Mouse (Mus musculus): ENCODE results near the gene Klk1b5.

DNA sequence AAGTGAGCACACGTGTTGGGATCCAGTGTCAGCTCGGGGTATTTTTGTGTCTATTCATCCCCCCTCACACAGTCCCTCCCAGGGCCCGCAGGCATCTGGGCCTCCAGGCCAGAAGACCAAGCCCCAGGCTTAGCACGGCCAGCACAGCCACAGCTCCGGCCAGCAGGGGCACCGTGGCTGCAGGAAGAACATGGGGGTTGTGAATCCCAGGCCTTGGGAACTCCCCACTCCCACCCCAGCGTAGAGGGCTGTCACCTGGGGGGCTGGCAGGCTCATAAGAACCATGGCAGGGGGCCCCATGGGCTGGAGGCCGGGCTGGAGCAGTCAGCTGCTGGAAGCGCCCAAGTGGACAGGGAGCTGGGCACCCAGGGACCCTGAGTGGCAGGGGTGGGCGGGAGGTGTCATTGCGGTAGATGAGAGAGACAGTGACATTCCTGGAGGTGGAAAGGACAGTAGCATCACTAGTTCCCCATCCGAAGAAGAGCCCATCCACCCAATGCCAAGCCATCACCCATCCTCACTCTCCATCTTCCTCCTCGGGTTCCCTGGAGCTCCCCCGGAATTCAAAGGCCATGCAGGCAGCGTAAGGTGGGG, 37.4 kb downstream of the Klk1b5 start:
- TF ChIP-seq CTCF (IDR thresholded peaks at IDR 0.05; ENCODE audit: low read depth, low read length) (no peak), TAL1 (conservative IDR thresholded peaks at IDR 0.05; ENCODE audit: low read depth, low read length) (no peak), GATA2 (IDR thresholded peaks at IDR 0.05; ENCODE audit: borderline replicate concordance, low read depth, low read length) (no peak), GATA1 (IDR thresholded peaks at IDR 0.05; ENCODE audit: borderline replicate concordance, low read length) (no peak), POLR2AphosphoS5 (IDR thresholded peaks at IDR 0.05; ENCODE audit: insufficient replicate concordance, low read depth, low read length) (no peak)
